Mouse (Mus musculus) layer of hippocampus, postnatal 25 days (tissue): ENCODE data around the gene Dnmbp. TPM values are rescaled to one million over a fixed set of nuclear protein-coding genes. Genes with fewer than 3 reads are reported as not detected.
A peak's percentile ranks its signal among the peaks of the same experiment; 100 is the strongest.

ENCODE experiments used
- DNase-seq, 2 experiments: peaks; one replicate each; pipeline ENCODE4 v3.0.0; 2022; ENCODE audit warnings: mixed read lengths in 2 of 2, low spot score in 1 of 2; ENCODE audit errors: extremely low spot score in 1 of 2
- total RNA-seq, 2 experiments: library from RNA; stranded (reverse); gene quantifications; 2 replicates each; pipeline ENCODE4 v1.2.3; 2021

The Dnmbp gene
- total RNA-seq, 2 experiments from 2014 or later, result 8.7 to 9.7 TPM

- DNase-seq, result no peak
Observed at GRCm38 (mm10) chr19:43915431-43915830, 24.6 kb downstream of the Dnmbp start.

GRCm38 (mm10) chr19:43914986-43915385 is 25.0 kb downstream of the Dnmbp start:
- DNase-seq, result no peak

- DNase-seq, result no peak
Observed at GRCm38 (mm10) chr19:43912775-43913486, 27.1 kb downstream of the Dnmbp start.

- no peak for DNase-seq
Observed at GRCm38 (mm10) chr19:43906492-43906891, 33.5 kb downstream of the Dnmbp start.

GRCm38 (mm10) chr19:43905985-43906384 is 34.0 kb downstream of the Dnmbp start:
- DNase-seq, result peak in 1 of 2 experiments; percentile 27

- no peak for DNase-seq
Observed at GRCm38 (mm10) chr19:43905136-43905535, 34.9 kb downstream of the Dnmbp start.

GRCm38 (mm10) chr19:43904327-43904726 is 35.7 kb downstream of the Dnmbp start:
- no peak for DNase-seq

GRCm38 (mm10) chr19:43902887-43903286 is 37.1 kb downstream of the Dnmbp start:
- DNase-seq, result no peak

GRCm38 (mm10) chr19:43900690-43901089 is 39.3 kb downstream of the Dnmbp start:
- no peak for DNase-seq

GRCm38 (mm10) chr19:43898547-43898946 is 41.4 kb downstream of the Dnmbp start:
- DNase-seq, result no peak

GRCm38 (mm10) chr19:43896441-43896840 is 43.5 kb downstream of the Dnmbp start:
- no peak for DNase-seq

GRCm38 (mm10) chr19:43895951-43896350 is 44.0 kb downstream of the Dnmbp start:
- no peak for DNase-seq

GRCm38 (mm10) chr19:43894821-43895220 is 45.2 kb downstream of the Dnmbp start:
- no peak for DNase-seq

GRCm38 (mm10) chr19:43894070-43894469 is 45.9 kb downstream of the Dnmbp start:
- DNase-seq, result no peak

GRCm38 (mm10) chr19:43890487-43890886 is 49.5 kb downstream of the Dnmbp start:
- DNase-seq, result no peak

- no peak for DNase-seq
Observed at GRCm38 (mm10) chr19:43887725-43888124, 52.3 kb downstream of the Dnmbp start.

GRCm38 (mm10) chr19:43887242-43887641 is 52.7 kb downstream of the Dnmbp start:
- no peak for DNase-seq

- DNase-seq, result no peak
Observed at GRCm38 (mm10) chr19:43886371-43887099, 53.5 kb downstream of the Dnmbp start.

- DNase-seq, result no peak
Observed at GRCm38 (mm10) chr19:43884668-43885498, 55.1 kb downstream of the Dnmbp start.

GRCm38 (mm10) chr19:43882895-43883573 is 57.0 kb downstream of the Dnmbp start:
- DNase-seq, result no peak
